Mouse (Mus musculus) heart, embryonic 13.5 days (tissue): Measurements from ENCODE around the gene Mapk8ip1. TPM values are rescaled to one million over a fixed set of nuclear protein-coding genes. Genes with fewer than 3 reads are reported as not detected.

ENCODE experiments used
- ATAC-seq: fragments of 200-750 bp; cut with Nextera tagmentation; 2 replicates; pipeline ENCODE4 v1.8.0; 2017; ENCODE audit warnings: moderate TSS enrichment; ENCODE audit not compliant: insufficient number of reproducible peaks, low FRiP score, low TSS enrichment; ENCODE audit errors: extremely low read depth
- H3K27ac ChIP-seq: fragments of 300-500 bp; sonication (generic); replicated peaks from 2 replicates; pipeline ENCODE4 v1.5.1; 2015; ENCODE audit warnings: moderate library complexity, mild to moderate bottlenecking, inconsistent platforms
- H3K27me3 ChIP-seq: fragments of 300-500 bp; sonication (generic); replicated peaks from 2 replicates; pipeline ENCODE4 v1.6.1; 2015; ENCODE audit warnings: mild to moderate bottlenecking, inconsistent platforms
- H3K36me3 ChIP-seq: fragments of 300-500 bp; sonication (generic); 2 replicates; pipeline ENCODE4 v1.6.1; 2015; ENCODE audit warnings: mild to moderate bottlenecking, inconsistent platforms
- H3K4me1 ChIP-seq: fragments of 300-500 bp; sonication (generic); 2 replicates; pipeline ENCODE4 v1.6.1; 2015; ENCODE audit warnings: inconsistent platforms
- H3K4me2 ChIP-seq: fragments of 300-500 bp; sonication (generic); 2 replicates; pipeline ENCODE4 v1.6.1; 2015; ENCODE audit warnings: inconsistent platforms, mild to moderate bottlenecking, moderate library complexity
- H3K4me3 ChIP-seq: fragments of 300-500 bp; sonication (generic); 2 replicates; pipeline ENCODE4 v1.5.1; 2015; ENCODE audit warnings: moderate library complexity, mild to moderate bottlenecking, inconsistent platforms
- H3K9ac ChIP-seq: fragments of 300-500 bp; sonication (generic); 2 replicates; pipeline ENCODE4 v1.6.1; 2015; ENCODE audit warnings: inconsistent platforms, mild to moderate bottlenecking, moderate library complexity
- H3K9me3 ChIP-seq: fragments of 300-500 bp; sonication (generic); 2 replicates; pipeline ENCODE4 v1.6.1; 2016; ENCODE audit warnings: inconsistent platforms
- WGBS: fragments of 180-500 bp; shearing (Covaris S2); methylation state at CpG from one replicate; pipeline ENCODE4 v1.1.7; 2015; ENCODE audit warnings: mixed read lengths; 5-methylcytosine and 5-hydroxymethylcytosine counted together
- polyA plus RNA-seq: library from polyadenylated mRNA; unstranded; fragments of >200 nt; fragmentation: Nextera tagmentation; extraction: Ambion mirVana; gene quantifications from 2 replicates; pipeline ENCODE4 v1.2.1, GENCODE M21; 2015

Mapk8ip1 gene
- polyA plus RNA-seq, 1 experiment from 2014 or later = 7.5 TPM

DNA sequence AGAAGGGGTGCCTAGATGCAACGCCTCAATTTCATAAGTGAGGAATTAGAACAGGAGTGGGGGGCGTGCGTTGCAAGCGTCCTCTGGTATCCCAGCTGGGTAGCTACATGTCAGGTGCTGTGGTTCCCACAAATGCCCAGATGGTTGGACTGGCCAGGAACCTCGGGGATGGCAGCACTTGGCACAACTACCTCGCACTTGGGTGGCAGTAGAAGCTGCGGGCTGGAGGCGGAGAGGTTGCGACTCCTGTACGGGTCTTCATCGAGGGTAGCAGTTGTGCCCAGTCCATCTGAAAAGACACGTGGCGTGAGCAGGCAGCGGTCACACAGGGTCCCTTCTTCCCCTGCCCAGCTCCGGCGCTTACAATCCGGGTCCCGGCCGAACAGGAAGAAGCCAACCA is 30.7 kb downstream of the Mapk8ip1 start:
- no peak for ATAC-seq
- whole genome bisulfite sequencing = 13% methylated on average over 19 of the region's 19 CpGs

DNA sequence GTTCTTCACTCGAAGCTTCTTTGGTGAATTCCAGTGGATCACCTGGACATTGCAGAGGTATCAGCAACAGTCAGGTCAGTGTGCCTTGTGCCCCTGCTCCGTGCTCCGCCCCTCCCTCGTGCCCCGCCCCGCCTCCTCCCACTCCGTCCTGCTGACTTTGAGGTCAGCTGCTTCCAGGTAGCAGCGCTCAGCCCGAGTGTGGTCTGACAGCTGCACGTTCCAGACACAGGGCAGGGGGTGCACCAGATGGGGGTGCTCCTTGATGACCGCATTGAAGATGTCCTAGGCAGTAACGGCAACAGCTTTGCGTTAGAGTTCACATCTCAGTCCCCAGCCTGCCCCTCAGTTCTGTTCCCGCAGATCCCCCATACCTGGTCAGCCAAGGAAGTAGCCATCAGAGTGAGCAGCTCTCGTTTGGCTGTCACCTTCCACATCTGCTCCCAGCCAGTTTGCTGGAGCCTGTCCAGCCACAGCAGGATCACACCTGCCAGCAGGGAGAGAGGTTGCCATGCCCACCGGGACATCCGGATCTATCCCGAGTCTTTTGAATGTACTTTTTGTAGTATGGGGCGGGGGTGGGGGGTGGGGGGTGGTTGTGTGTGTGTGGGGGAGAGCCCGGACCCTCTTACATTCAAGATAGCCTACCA is 33.6 kb downstream of the Mapk8ip1 start:
- no peak for ATAC-seq
- no peak overlapping the region for H3K9ac ChIP-seq
- peaks cover 61% of the 10 kb centered on the region for H3K27me3 ChIP-seq
- no peak overlapping the region for H3K4me3 ChIP-seq
- peaks cover 24% of the 10 kb centered on the region for H3K4me1 ChIP-seq
- peaks cover 23% of the 10 kb centered on the region for H3K36me3 ChIP-seq
- no peaks in the 10 kb centered on the region for H3K9me3 ChIP-seq
- WGBS = 21% methylated on average over 20 of the region's 20 CpGs
- no peak overlapping the region for H3K4me2 ChIP-seq
- H3K27ac ChIP-seq = no peak overlapping the region

More for the DNA sequence above, 30.7 kb downstream of the Mapk8ip1 start:
- Histone ChIP-seq H3K27ac (no peak overlapping the region), H3K36me3 (0 out of 2 replicates have a peak, but pooled peaks cover 2% of the 10 kb centered on the region), H3K4me3 (peak overlapping the region; percentile 53), H3K27me3 (peaks cover 75% of the 10 kb centered on the region), H3K9me3 (no peaks in the 10 kb centered on the region), H3K4me2 (peak overlapping the region; percentile 76), H3K9ac (peak overlapping the region; percentile 74), H3K4me1 (peaks cover 33% of the 10 kb centered on the region)

DNA sequence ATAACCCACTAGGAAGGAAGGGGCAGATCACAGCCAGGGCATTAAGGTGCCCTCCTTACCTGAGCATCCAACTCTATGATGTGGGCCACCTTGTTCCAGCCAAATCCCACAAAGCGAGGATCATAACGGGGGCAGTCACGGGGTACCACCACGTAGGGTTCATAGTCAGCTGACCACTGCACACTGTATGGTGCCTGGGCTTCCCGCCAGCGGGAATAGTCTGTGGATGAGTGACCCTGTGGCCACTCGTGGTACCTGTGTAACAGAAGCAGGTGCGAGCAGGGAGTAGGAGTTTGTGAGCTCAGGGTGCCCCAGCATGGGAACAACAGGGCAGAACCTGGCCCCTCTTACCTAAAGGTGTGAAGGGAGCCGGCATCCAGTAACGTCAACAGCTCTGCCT is 35.5 kb downstream of the Mapk8ip1 start:
- no peak overlapping the region for H3K4me2 ChIP-seq
- no peak overlapping the region for H3K9ac ChIP-seq
- H3K27me3 ChIP-seq = peaks cover 41% of the 10 kb centered on the region
- no peak overlapping the region for H3K4me3 ChIP-seq
- peaks cover 33% of the 10 kb centered on the region for H3K36me3 ChIP-seq
- no peaks in the 10 kb centered on the region for H3K9me3 ChIP-seq
- H3K4me1 ChIP-seq = peaks cover 8% of the 10 kb centered on the region
- ATAC-seq = no peak
- no peak overlapping the region for H3K27ac ChIP-seq
- WGBS = 86% methylated on average over 10 of the region's 10 CpGs

DNA sequence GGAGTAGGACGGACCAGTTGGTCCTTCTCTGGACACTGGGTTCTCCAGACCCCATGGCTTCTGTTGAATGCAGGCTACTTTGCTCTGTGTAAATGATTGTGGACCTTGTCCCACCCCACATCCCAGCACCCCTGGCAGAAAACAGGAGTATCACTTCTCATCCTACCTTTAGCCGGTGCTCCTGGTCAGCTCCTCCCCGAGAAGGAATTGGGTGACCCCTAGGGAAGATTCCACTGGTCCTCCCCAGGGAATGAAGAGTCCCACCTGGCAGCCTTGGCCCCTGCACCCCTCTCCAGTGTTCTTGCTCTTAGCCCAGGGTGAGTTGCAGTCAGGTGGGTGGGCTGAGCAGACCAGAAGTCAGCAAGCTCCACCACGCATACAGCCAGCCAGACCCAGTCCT is 37.0 kb downstream of the Mapk8ip1 start:
- peaks cover 48% of the 10 kb centered on the region for H3K36me3 ChIP-seq
- WGBS = 79% methylated on average over 4 of the region's 4 CpGs

DNA sequence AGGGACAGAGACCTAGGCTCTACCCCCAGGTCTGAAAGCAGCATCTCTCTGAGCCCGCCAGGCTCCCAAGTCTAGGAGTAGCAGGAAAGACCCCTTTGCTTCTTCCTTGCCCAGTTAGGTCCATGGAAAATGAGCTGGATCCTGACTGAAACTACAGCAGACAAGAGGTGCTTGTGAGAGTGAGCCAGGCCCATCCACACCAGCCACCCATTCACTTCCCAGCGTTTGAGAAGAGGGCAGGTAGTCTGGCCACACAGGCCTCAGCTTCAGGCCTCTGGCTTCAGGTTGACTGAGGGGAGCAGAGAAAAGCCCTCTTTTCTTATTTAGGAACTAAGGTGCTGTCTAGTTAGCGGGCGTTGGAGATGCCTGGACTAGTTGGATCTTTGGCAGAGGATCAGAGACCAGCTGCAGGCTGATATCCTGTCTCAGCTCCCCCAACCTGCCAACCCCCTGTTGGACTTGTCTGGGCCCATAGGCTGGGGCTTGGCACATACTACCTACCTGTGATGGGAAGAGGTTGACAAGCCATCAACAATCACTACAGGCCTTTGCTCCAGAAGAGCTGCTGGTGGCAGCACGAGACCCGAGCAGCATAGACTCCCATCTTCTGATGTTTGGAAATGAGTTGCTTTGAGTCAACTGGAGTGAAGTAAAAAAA is 38.4 kb downstream of the Mapk8ip1 start:
- WGBS = 87% methylated on average over 6 of the region's 6 CpGs
- no peak for ATAC-seq
- Histone ChIP-seq H3K4me2 (no peak overlapping the region), H3K9ac (no peak overlapping the region), H3K36me3 (peaks cover 61% of the 10 kb centered on the region), H3K4me1 (peaks cover 13% of the 10 kb centered on the region), H3K27ac (no peak overlapping the region), H3K4me3 (no peak overlapping the region), H3K9me3 (no peaks in the 10 kb centered on the region), H3K27me3 (0 out of 2 replicates have a peak, but pooled peaks cover 13% of the 10 kb centered on the region)

More for the DNA sequence above, 37.0 kb downstream of the Mapk8ip1 start:
- Histone ChIP-seq H3K4me1 (peaks cover 9% of the 10 kb centered on the region), H3K9me3 (no peaks in the 10 kb centered on the region), H3K4me2 (no peak overlapping the region), H3K9ac (no peak overlapping the region), H3K27ac (no peak overlapping the region), H3K27me3 (peaks cover 26% of the 10 kb centered on the region), H3K4me3 (no peak overlapping the region)
- ATAC-seq = no peak

DNA sequence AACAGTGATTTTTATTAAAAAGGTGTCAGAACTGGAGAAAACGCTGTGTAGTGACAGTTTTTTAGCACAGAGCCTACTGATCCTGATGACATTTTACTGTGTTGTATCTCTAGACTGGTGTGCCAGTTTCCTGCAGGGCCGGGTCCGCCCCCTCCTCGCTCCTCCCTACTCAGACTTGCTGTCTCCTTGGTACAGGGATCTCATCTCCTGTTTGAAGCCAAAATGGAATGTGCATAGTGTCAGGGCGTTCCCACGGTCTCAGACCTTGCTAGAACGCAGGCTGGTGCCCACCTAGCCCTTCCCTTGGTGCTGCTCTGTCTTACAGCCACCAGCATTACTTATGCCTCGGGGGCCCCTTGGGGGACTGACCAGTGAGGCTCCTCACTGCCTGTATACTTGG is 39.3 kb downstream of the Mapk8ip1 start:
- H3K27me3 ChIP-seq = 0 out of 2 replicates have a peak, but pooled peaks cover 6% of the 10 kb centered on the region
- ATAC-seq = no peak
- peaks cover 70% of the 10 kb centered on the region for H3K36me3 ChIP-seq
- H3K9me3 ChIP-seq = no peaks in the 10 kb centered on the region
- H3K27ac ChIP-seq = no peak overlapping the region
- H3K4me1 ChIP-seq = peaks cover 10% of the 10 kb centered on the region
- WGBS = 75% methylated on average over 8 of the region's 8 CpGs
- no peak overlapping the region for H3K4me3 ChIP-seq
- H3K4me2 ChIP-seq = no peak overlapping the region
- no peak overlapping the region for H3K9ac ChIP-seq

DNA sequence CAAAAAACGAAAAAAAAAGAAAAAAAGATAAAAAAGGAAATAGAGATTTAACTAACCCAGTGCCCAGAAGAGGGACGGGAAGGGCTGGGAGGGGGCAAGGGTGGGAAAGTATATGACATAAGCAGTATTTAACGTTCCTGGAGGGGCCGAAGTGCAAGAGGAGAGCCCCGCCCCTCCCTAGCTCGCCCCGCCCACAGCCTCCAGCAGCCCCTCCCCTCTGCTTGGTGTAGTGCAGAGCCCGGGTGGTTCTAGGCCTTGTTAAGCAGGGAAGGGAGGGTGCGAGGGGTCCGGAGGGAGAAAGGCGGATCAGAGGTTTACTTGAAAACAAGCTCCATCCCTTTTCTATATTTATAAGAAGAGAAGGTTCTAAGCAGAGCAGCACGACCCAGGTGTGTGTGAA is 40.2 kb downstream of the Mapk8ip1 start:
- no peak for ATAC-seq
- H3K4me2 ChIP-seq = no peak overlapping the region
- no peak overlapping the region for H3K9ac ChIP-seq
- H3K4me1 ChIP-seq = peaks cover 10% of the 10 kb centered on the region
- no peaks in the 10 kb centered on the region for H3K9me3 ChIP-seq
- WGBS = 34% methylated on average over 12 of the region's 12 CpGs
- H3K27me3 ChIP-seq = 0 out of 2 replicates have a peak, but pooled peaks cover 3% of the 10 kb centered on the region
- H3K27ac ChIP-seq = no peak overlapping the region
- no peak overlapping the region for H3K4me3 ChIP-seq
- peaks cover 79% of the 10 kb centered on the region for H3K36me3 ChIP-seq

DNA sequence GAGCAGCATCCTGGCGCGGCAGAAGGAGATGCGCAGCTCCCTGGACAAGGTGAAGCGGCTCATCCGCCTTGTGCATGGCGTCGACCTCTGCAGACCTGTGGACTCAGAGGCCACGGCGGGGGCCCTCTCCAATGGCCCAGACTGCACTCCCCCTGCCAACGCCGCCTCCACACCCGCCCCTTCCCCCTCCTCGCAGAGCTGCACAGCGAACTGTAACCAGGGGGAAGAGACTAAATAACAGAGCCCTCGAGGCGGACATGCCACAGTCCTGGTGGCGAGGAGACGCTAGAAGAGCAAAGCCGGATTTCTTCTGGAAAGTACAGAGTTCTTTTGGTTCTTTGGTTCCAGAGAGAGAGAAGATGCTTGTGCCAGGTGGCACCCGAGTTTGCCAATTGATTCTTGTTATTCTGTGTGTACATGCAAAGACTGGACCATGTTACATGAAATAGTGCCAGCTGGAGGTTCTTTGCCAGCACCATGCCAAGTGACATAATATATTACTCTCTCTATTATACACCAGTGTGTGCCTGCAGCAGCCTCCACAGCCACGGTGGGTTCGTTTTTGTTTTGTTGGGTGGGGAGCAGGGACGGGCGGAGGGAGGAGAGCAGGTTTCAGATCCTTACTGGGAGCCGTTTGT is 40.8 kb downstream of the Mapk8ip1 start:
- 76% methylated on average over 24 of the region's 25 CpGs for WGBS
- Histone ChIP-seq H3K9me3 (no peaks in the 10 kb centered on the region), H3K4me1 (peaks cover 10% of the 10 kb centered on the region), H3K27ac (no peak overlapping the region), H3K4me2 (no peak overlapping the region), H3K27me3 (no peaks in the 10 kb centered on the region), H3K36me3 (peaks cover 80% of the 10 kb centered on the region), H3K9ac (no peak overlapping the region), H3K4me3 (no peak overlapping the region)
- ATAC-seq = no peak

DNA sequence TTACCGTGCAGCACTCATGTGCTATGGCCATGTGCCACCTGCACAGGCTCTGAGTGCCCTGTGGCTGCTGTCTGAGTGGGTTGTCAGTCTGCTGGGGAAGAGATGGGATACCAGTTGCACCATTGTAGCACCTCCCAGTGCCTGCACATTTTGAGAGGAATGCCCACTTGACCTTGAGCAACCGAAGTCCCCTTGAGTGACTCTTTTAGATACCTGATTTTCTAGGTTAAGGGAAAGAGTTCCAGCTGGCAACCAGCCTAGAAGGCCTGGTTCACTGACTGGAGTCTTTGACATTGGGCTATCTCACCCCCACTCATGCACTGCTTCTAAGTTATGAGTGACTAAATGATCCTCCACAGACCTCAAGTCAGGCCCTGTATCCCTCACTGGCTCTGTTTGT is 41.8 kb downstream of the Mapk8ip1 start:
- no peak for ATAC-seq
- Histone ChIP-seq H3K27ac (no peak overlapping the region; the same call in 1 of the 2 replicates), H3K36me3 (peaks cover 79% of the 10 kb centered on the region)

DNA sequence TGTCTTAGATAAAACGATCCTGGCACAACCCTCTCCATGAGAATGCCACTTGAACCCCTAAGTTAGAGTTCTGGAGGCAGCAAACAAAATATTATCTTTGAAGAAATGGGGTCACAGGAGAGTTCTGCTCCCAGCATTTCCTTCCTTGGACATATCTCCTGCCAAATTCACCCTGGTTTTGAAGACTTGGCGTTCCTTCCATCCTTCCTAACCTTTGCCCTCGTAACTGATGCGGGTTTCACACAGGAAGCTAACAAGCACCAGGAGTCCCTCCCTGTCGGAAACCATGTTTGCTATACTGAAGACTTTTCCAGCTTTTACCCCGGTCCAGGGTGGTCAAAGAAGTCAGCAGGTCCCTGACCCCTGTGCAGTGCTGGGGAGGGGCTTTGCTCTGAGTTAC is 46.8 kb downstream of the Mapk8ip1 start:
- no peaks in the 10 kb centered on the region for H3K9me3 ChIP-seq
- WGBS = 52% methylated on average over 6 of the region's 6 CpGs
- peaks cover 88% of the 10 kb centered on the region for H3K36me3 ChIP-seq
- H3K27me3 ChIP-seq = no peaks in the 10 kb centered on the region
- no peak overlapping the region for H3K4me2 ChIP-seq
- ATAC-seq = no peak
- no peak overlapping the region for H3K9ac ChIP-seq
- no peak overlapping the region for H3K4me3 ChIP-seq
- H3K4me1 ChIP-seq = peaks cover 10% of the 10 kb centered on the region
- no peak overlapping the region for H3K27ac ChIP-seq

More for the DNA sequence above, 41.8 kb downstream of the Mapk8ip1 start:
- H3K27me3 ChIP-seq = no peaks in the 10 kb centered on the region
- H3K4me1 ChIP-seq = peaks cover 10% of the 10 kb centered on the region
- 59% methylated on average over 2 of the region's 2 CpGs for WGBS
- no peaks in the 10 kb centered on the region for H3K9me3 ChIP-seq
- H3K4me2 ChIP-seq = no peak overlapping the region
- H3K9ac ChIP-seq = no peak overlapping the region
- no peak overlapping the region for H3K4me3 ChIP-seq

DNA sequence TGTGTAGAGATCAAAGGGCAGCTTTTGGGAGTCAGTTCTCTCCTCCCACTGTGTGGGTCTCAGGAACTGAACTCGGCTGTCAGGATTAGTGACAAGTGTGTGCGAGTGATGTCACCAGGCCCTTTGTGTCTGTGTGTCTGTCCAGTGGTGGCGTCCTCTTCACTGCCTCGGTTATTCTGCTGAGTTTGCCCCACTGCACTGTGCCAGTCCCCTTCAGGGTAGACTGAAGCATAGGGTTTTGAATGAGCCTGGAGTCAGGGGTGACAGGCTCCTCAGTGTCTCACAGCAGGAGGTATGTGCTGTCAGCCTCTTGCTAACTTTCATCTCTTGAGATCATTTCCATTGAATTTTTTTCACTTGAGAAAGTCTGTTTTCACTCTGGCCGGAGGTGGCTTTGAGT is 47.7 kb downstream of the Mapk8ip1 start:
- H3K9me3 ChIP-seq = no peaks in the 10 kb centered on the region
- no peak overlapping the region for H3K27ac ChIP-seq
- H3K4me2 ChIP-seq = no peak overlapping the region
- peaks cover 88% of the 10 kb centered on the region for H3K36me3 ChIP-seq
- no peaks in the 10 kb centered on the region for H3K27me3 ChIP-seq
- 73% methylated on average over 5 of the region's 5 CpGs for WGBS
- no peak overlapping the region for H3K4me3 ChIP-seq
- no peak overlapping the region for H3K9ac ChIP-seq
- peaks cover 13% of the 10 kb centered on the region for H3K4me1 ChIP-seq
- no peak for ATAC-seq
